Mouse (Mus musculus) small intestine, adult 2 months (tissue): ENCODE data around the gene 3110021N24Rik.

Source experiments
- CTCF ChIP-seq: fragments of 200-500 bp; IDR thresholded peaks from 2 replicates; pipeline ENCODE4 v1.5.1; 2012; ENCODE audit warnings: low read depth, mild to moderate bottlenecking, control low read depth, inconsistent platforms, low read length, moderate library complexity, mixed read lengths; ENCODE audit not compliant: insufficient replicate concordance, insufficient read length; ENCODE audit errors: extremely low read depth
- POLR2A ChIP-seq: fragments of 200-500 bp; IDR thresholded peaks from 2 replicates; pipeline ENCODE4 v1.6.1; 2012; ENCODE audit warnings: low read depth, mild to moderate bottlenecking, control low read depth, inconsistent platforms, low read length, moderate library complexity

DNA sequence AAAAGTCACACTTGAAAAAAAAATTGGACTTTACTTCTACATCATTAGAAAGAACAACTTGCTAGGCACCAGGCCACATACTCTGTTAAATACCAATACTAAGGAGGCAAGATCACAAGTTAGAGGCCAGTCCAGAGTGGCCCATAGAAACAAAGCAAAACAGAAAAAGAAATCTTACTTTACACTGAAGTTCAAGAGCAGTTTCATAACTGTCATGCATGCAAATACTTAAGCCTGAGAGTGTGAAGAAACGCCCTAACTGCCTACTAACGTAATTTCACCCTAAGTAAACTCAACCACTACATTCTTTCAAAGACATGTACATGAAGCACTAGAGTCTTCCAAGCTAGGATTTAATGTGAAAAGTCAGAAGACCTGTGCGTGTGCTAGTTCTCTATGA, 106.2 kb downstream of the 3110021N24Rik start:
- TF ChIP-seq POLR2A, result no peak
- TF ChIP-seq CTCF, result no peak
